Mouse (Mus musculus): ENCODE data around the gene Btg2. TPM values are rescaled to one million over a fixed set of nuclear protein-coding genes. Genes with fewer than 3 reads are reported as not detected.

Gene Btg2
- total RNA-seq, 2 experiments from 2014 or later = 16.6 to 24.9 TPM

GRCm38 (mm10) chr1:134060849-134061569, 17.9 kb downstream of the Btg2 start:
- DNase-seq (ENCODE audit: low spot score in 2 of 2) = peak; percentile 87 to 93

GRCm38 (mm10) chr1:134059739-134060695, 18.9 kb downstream of the Btg2 start:
- DNase-seq (ENCODE audit: low spot score in 2 of 2) = no peak

- DNase-seq (ENCODE audit: low spot score in 2 of 2) = no peak
These were observed 20.1 kb downstream of the Btg2 start for GRCm38 (mm10) chr1:134058870-134059269.

- DNase-seq (ENCODE audit: low spot score in 2 of 2) = no peak
These were observed 21.2 kb downstream of the Btg2 start for GRCm38 (mm10) chr1:134057736-134058135.

- DNase-seq (ENCODE audit: low spot score in 2 of 2) = no peak
These were observed 22.6 kb downstream of the Btg2 start for GRCm38 (mm10) chr1:134056285-134056684.

GRCm38 (mm10) chr1:134055666-134056245, 23.2 kb downstream of the Btg2 start:
- DNase-seq (ENCODE audit: low spot score in 2 of 2) = no peak

GRCm38 (mm10) chr1:134055058-134055457, 23.9 kb downstream of the Btg2 start:
- no peak for DNase-seq (ENCODE audit: low spot score in 2 of 2)

GRCm38 (mm10) chr1:134053207-134053606, 25.7 kb downstream of the Btg2 start:
- DNase-seq (ENCODE audit: low spot score in 2 of 2) = peak; percentile 77 to 95

- DNase-seq (ENCODE audit: low spot score in 2 of 2) = no peak
These were observed 29.4 kb downstream of the Btg2 start for GRCm38 (mm10) chr1:134049542-134049941.

- DNase-seq (ENCODE audit: low spot score in 2 of 2) = peak; percentile 63 to 89
These were observed 30.2 kb downstream of the Btg2 start for GRCm38 (mm10) chr1:134048759-134049158.

- DNase-seq (ENCODE audit: low spot score in 2 of 2) = no peak
These were observed 31.5 kb downstream of the Btg2 start for GRCm38 (mm10) chr1:134047431-134047830.

GRCm38 (mm10) chr1:134046387-134046786, 32.5 kb downstream of the Btg2 start:
- no peak for DNase-seq (ENCODE audit: low spot score in 2 of 2)

GRCm38 (mm10) chr1:134045971-134046370, 32.9 kb downstream of the Btg2 start:
- DNase-seq (ENCODE audit: low spot score in 2 of 2) = peak; percentile 70 to 86

GRCm38 (mm10) chr1:134044805-134045204, 34.1 kb downstream of the Btg2 start:
- no peak for DNase-seq (ENCODE audit: low spot score in 2 of 2)

- DNase-seq (ENCODE audit: low spot score in 2 of 2) = no peak
These were observed 36.6 kb downstream of the Btg2 start for GRCm38 (mm10) chr1:134042341-134042740.

GRCm38 (mm10) chr1:134041900-134042299, 37.0 kb downstream of the Btg2 start:
- no peak for DNase-seq (ENCODE audit: low spot score in 2 of 2)

GRCm38 (mm10) chr1:134039361-134039760, 39.6 kb downstream of the Btg2 start:
- DNase-seq (ENCODE audit: low spot score in 2 of 2) = no peak

- DNase-seq (ENCODE audit: low spot score in 2 of 2) = no peak
These were observed 40.6 kb downstream of the Btg2 start for GRCm38 (mm10) chr1:134038336-134038735.

- DNase-seq (ENCODE audit: low spot score in 2 of 2) = no peak
These were observed 41.7 kb downstream of the Btg2 start, which contains the start of gene Fmod for GRCm38 (mm10) chr1:134037172-134037571. TSS of gene Fmod (plus strand) at chr1:134037254.

- no peak for DNase-seq (ENCODE audit: low spot score in 2 of 2)
These were observed 42.4 kb downstream of the Btg2 start for GRCm38 (mm10) chr1:134036492-134036891.

GRCm38 (mm10) chr1:134028161-134028846, 50.6 kb downstream of the Btg2 start:
- no peak for DNase-seq (ENCODE audit: low spot score in 2 of 2)
